Mouse (Mus musculus) CH12.LX (cell line): Measurements from ENCODE around the gene Arcn1. TPM values are rescaled to one million over a fixed set of nuclear protein-coding genes. Genes with fewer than 3 reads are reported as not detected.

ENCODE experiments used
- DNase-seq: peaks from one replicate; pipeline ENCODE4 v3.0.0-alpha.2; 2013; ENCODE audit errors: extremely low read depth
- H3K27ac ChIP-seq: 2 replicates; pipeline ENCODE4 v1.5.1; 2012; ENCODE audit warnings: low read depth, mild to moderate bottlenecking, control low read depth, moderate library complexity; ENCODE audit not compliant: insufficient read depth
- H3K27me3 ChIP-seq: replicated peaks from 2 replicates; pipeline ENCODE3; 2012; ENCODE audit warnings: inconsistent platforms
- H3K36me3 ChIP-seq, 2 experiments: replicated peaks in 1 of 2; 2 replicates each; pipeline versions ENCODE3 to v1.6.1; 2012; ENCODE audit warnings: inconsistent platforms in 1 of 2, low read length in 1 of 2, mild to moderate bottlenecking in 1 of 2, mixed read lengths in 1 of 2, moderate library complexity in 1 of 2; ENCODE audit not compliant: control insufficient read depth in 1 of 2, insufficient read depth in 1 of 2
- H3K4me1 ChIP-seq, 2 experiments: 2 replicates each; pipeline ENCODE4 v1.6.1; 2012; ENCODE audit warnings: inconsistent platforms in 1 of 2, moderate library complexity in 1 of 2; ENCODE audit not compliant: insufficient read depth in 2 of 2, control insufficient read depth in 1 of 2
- H3K4me2 ChIP-seq: 2 replicates; pipeline ENCODE4 v1.6.1; 2012; ENCODE audit warnings: low read depth, mild to moderate bottlenecking, control low read depth; ENCODE audit not compliant: poor library complexity, insufficient read depth, severe bottlenecking
- H3K4me3 ChIP-seq, 3 experiments: fragments of 150-350 bp in 1 of 3; sonication (generic) in 1 of 3; replicated peaks in 1 of 3; 2 replicates each; pipeline versions ENCODE3 to v1.5.1; 2011 to 2012; ENCODE audit warnings: low read depth in 2 of 3, low read length in 2 of 3, mild to moderate bottlenecking in 2 of 3, moderate library complexity in 2 of 3, control low read depth in 1 of 3, improper control_type of control experiment in 1 of 3, inconsistent platforms in 1 of 3, mixed read lengths in 1 of 3; ENCODE audit not compliant: poor library complexity in 1 of 3
- H3K79me2 ChIP-seq: replicated peaks from 2 replicates; pipeline ENCODE4 v1.6.1; 2012; ENCODE audit warnings: mild to moderate bottlenecking, moderate library complexity; ENCODE audit not compliant: control insufficient read depth, poor library complexity, insufficient read depth, severe bottlenecking; ENCODE audit errors: extremely low read depth
- H3K9ac ChIP-seq: 2 replicates; pipeline ENCODE4 v1.6.1; 2012; ENCODE audit warnings: low read depth, mild to moderate bottlenecking, control low read depth, moderate library complexity; ENCODE audit not compliant: insufficient read depth
- H3K9me3 ChIP-seq: replicated peaks from 2 replicates; pipeline ENCODE3; 2012; ENCODE audit warnings: low read length, inconsistent platforms, mixed read lengths
- E2F4 ChIP-seq: IDR thresholded peaks from 2 replicates; pipeline ENCODE4 v1.6.1; 2011; ENCODE audit warnings: low read depth, low read length, improper control_type of control experiment; ENCODE audit not compliant: insufficient replicate concordance
- EP300 ChIP-seq: IDR thresholded peaks from 2 replicates; pipeline ENCODE4 v1.6.1; 2011; ENCODE audit warnings: low read length, improper control_type of control experiment
- ETS1 ChIP-seq: conservative IDR thresholded peaks from 2 replicates; pipeline ENCODE4 v1.6.1; 2012; ENCODE audit warnings: low read depth, mild to moderate bottlenecking, inconsistent platforms, low read length, improper control_type of control experiment, moderate library complexity
- GABPA ChIP-seq: IDR thresholded peaks from 2 replicates; pipeline ENCODE4 v1.6.1; 2012; ENCODE audit warnings: low read depth, low read length, improper control_type of control experiment, inconsistent platforms; ENCODE audit not compliant: insufficient replicate concordance
- HCFC1 ChIP-seq: IDR thresholded peaks from 2 replicates; pipeline ENCODE4 v1.6.1; 2012; ENCODE audit warnings: low read depth, mild to moderate bottlenecking, inconsistent platforms, low read length, improper control_type of control experiment
- IRF4 ChIP-seq: IDR thresholded peaks from 2 replicates; pipeline ENCODE4 v1.6.1; 2014; ENCODE audit warnings: low read depth, mild to moderate bottlenecking, inconsistent platforms, low read length, improper control_type of control experiment
- JUN ChIP-seq: IDR thresholded peaks from 2 replicates; pipeline ENCODE4 v1.6.1; 2011; ENCODE audit warnings: low read depth, mild to moderate bottlenecking, low read length, improper control_type of control experiment, moderate library complexity; ENCODE audit not compliant: insufficient read depth
- JUND ChIP-seq: conservative IDR thresholded peaks from 2 replicates; pipeline ENCODE4 v1.6.1; 2011; ENCODE audit warnings: low read depth, low read length, improper control_type of control experiment
- MXI1 ChIP-seq: IDR thresholded peaks from 2 replicates; pipeline ENCODE4 v1.6.1; 2011; ENCODE audit warnings: mild to moderate bottlenecking, low read depth, low read length, improper control_type of control experiment
- MYC ChIP-seq: IDR thresholded peaks from 2 replicates; pipeline ENCODE4 v1.6.1; 2011; ENCODE audit warnings: low read depth, mild to moderate bottlenecking, improper control_type of control experiment, low read length
- NELFE ChIP-seq: IDR thresholded peaks from 2 replicates; pipeline ENCODE4 v1.6.1; 2011; ENCODE audit warnings: low read depth, low read length, improper control_type of control experiment
- PAX5 ChIP-seq: IDR thresholded peaks from 2 replicates; pipeline ENCODE4 v1.6.1; 2012; ENCODE audit warnings: low read length, inconsistent platforms, mixed read lengths
- POLR2A ChIP-seq: IDR thresholded peaks from 2 replicates; pipeline ENCODE4 v1.6.1; 2011; ENCODE audit warnings: low read depth, mild to moderate bottlenecking, improper control_type of control experiment, low read length
- RAD21 ChIP-seq: IDR thresholded peaks from 2 replicates; pipeline ENCODE4 v1.6.1; 2011; ENCODE audit warnings: low read depth, mild to moderate bottlenecking, low read length, improper control_type of control experiment, moderate library complexity
- RCOR1 ChIP-seq: conservative IDR thresholded peaks from 2 replicates; pipeline ENCODE4 v1.6.1; 2012; ENCODE audit warnings: low read depth, mild to moderate bottlenecking, inconsistent platforms, low read length, improper control_type of control experiment
- SIN3A ChIP-seq: IDR thresholded peaks from 2 replicates; pipeline ENCODE4 v1.6.1; 2012; ENCODE audit warnings: low read length, improper control_type of control experiment, inconsistent platforms
- SMC3 ChIP-seq: IDR thresholded peaks from 2 replicates; pipeline ENCODE4 v1.6.1; 2011; ENCODE audit warnings: low read depth, low read length, improper control_type of control experiment
- TCF12 ChIP-seq: IDR thresholded peaks from 2 replicates; pipeline ENCODE4 v1.6.1; 2014; ENCODE audit warnings: low read depth, mild to moderate bottlenecking, inconsistent platforms, low read length, improper control_type of control experiment
- UBTF ChIP-seq: IDR thresholded peaks from 2 replicates; pipeline ENCODE4 v1.6.1; 2012; ENCODE audit warnings: low read depth, mild to moderate bottlenecking, inconsistent platforms, low read length, improper control_type of control experiment, moderate library complexity
- ZC3H11A ChIP-seq: IDR thresholded peaks from 2 replicates; pipeline ENCODE4 v1.6.1; 2012; ENCODE audit warnings: low read depth, mild to moderate bottlenecking, inconsistent platforms, low read length, improper control_type of control experiment
- ZNF384 ChIP-seq: IDR thresholded peaks from 2 replicates; pipeline ENCODE4 v1.6.1; 2012; ENCODE audit warnings: low read depth, low read length, improper control_type of control experiment, inconsistent platforms
- dilution Hi-C: fragments of 300-500 bp; cut with MboI; formaldehyde crosslinking; loops from 2 replicates; pipeline ENCODE4 v1.14.3; 2020; ENCODE audit warnings: low sequenced_read_pairs; ENCODE audit not compliant: extremely low pct_unique_long_range_greater_than_20kb, extremely low pct_ligation_motif_present
- in situ Hi-C: fragments of 300-500 bp; cut with MboI; formaldehyde crosslinking; loops from 3 replicates; pipeline ENCODE4 v1.14.3; 2019; ENCODE audit warnings: low sequenced_read_pairs, low pct_ligation_motif_present, low pct_unique_long_range_greater_than_20kb, mixed read lengths
- polyA plus RNA-seq: library from polyadenylated mRNA; unstranded; fragments of >175 nt; gene quantifications from 2 replicates; pipeline ENCODE4 v1.2.1, GENCODE M21; 2012; ENCODE audit warnings: low read depth; ENCODE audit not compliant: insufficient read length
- total RNA-seq, 2 experiments: library from RNA; depleted of rRNA; stranded (reverse); fragments of 300-350 nt in 1 of 2; fragments of >200 nt in 1 of 2; gene quantifications; 2 replicates each; pipeline ENCODE4 v1.2.3; 2012 to 2014

Gene Arcn1
- total and polyA plus RNA-seq, 3 experiments = 79.4 to 150 (median 127) TPM

DNA sequence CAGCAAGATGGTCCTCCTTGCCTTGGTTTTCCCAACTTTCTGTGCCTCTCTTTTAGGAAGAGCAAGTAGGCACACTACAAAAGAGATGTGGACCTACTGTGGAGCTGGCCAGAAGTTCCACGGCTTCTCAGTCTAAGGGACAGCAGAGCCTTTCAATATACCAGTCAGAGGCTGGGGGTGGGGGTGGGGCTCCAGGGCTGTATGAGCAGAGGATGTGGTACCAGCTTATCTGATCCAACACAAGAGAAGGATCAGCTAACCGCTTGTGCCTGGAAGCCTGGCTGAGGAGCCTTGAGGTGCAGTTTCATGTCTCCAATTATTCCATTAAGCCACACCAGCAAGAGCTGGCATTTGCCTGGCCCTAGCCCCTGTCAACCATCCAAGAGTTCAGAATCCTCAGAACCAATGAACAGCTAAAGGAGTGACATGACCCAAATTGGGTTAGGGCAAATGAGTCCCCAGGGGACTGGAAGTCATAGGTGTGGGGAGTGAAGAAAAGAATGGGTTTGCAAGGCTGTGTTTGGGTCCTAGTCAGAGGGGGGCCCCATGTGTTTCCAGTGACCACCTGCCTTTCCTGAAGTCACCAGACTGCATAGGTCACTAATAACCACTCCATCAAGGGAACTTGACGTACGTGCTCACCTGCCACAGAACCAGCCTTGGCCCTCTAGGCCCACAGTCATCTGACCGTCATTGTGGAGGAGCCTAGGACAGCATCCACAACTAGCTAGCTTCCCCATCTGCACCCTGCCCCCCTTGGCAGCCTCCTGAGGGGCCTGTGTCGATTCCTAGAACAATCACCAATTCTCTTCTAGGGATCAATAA is 50.4 kb downstream of the Arcn1 start:
- H3K4me3 ChIP-seq = no peak overlapping the region
- no peak for DNase-seq
- H3K9me3 ChIP-seq = no peaks in the 10 kb centered on the region
- peaks cover 11 to 52% of the 10 kb centered on the region in 2 experiments for H3K4me1 ChIP-seq
- in situ Hi-C loops = no loop called here
- TF ChIP-seq POLR2A (no peak), NELFE (no peak), SMC3 (no peak), JUND (no peak), TCF12 (no peak), RCOR1 (no peak), PAX5 (no peak), MYC (no peak), IRF4 (no peak), E2F4 (no peak), ZC3H11A (no peak), UBTF (no peak), RAD21 (no peak), EP300 (no peak), MXI1 (no peak), GABPA (no peak), ETS1 (no peak), JUN (no peak)
- H3K36me3 ChIP-seq = peaks cover 4 to 60% of the 10 kb centered on the region in 2 experiments
- no peaks in the 10 kb centered on the region for H3K27me3 ChIP-seq
- no peak overlapping the region for H3K9ac ChIP-seq
- no peaks in the 10 kb centered on the region for H3K79me2 ChIP-seq
- no peak overlapping the region for H3K4me2 ChIP-seq
- no peak overlapping the region for H3K27ac ChIP-seq
- dilution Hi-C loops = no loop called here

DNA sequence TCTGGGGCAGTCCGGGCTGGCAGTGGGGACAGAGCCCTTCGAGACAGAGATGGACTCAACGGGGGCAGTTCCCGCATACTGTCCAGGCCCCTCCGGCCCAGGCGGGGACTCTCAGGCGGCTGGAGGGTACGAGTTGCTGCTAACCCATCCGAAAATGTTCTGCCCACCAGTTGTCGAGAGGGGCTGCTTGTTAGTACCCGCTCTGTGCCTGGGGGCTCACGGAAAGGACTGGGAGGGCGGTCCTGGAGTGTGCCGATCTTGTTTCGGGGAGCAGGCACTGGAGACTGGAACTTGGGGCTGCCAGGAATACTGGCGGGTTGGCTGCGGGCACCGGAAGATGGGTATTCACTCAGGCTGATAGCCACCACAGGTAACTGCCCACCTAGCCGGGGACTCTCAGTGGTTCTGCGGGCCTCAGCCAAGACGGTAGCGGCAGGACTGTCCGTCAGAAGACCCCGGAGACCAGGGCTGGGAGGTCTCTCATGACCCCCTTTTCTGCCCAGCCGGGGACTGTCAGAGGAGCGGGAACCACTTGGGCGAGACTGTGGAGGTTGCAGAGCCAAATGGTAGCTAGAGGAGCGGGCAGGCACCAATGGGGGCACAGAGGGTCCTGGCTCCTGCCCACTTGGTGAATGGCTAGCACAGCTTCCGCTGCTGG is 51.8 kb downstream of the Arcn1 start:
- Histone ChIP-seq H3K4me2 (no peak overlapping the region), H3K4me3 (no peak overlapping the region), H3K79me2 (no peaks in the 10 kb centered on the region), H3K27ac (no peak overlapping the region), H3K4me1 (peaks cover 8 to 44% of the 10 kb centered on the region in 2 experiments)
- TF ChIP-seq PAX5 (no peak), ZC3H11A (no peak), ZNF384 (no peak), POLR2A (no peak), HCFC1 (no peak), SMC3 (no peak), SIN3A (no peak)
- TF ChIP-seq, all 38 proteins: peak for 0
- DNase-seq = no peak
- Histone ChIP-seq H3K9me3 (no peaks in the 10 kb centered on the region), H3K9ac (no peak overlapping the region), H3K36me3 (peaks cover 6 to 74% of the 10 kb centered on the region in 2 experiments), H3K27me3 (no peaks in the 10 kb centered on the region)
- dilution Hi-C loops (no loop called here), in situ Hi-C loops (no loop called here)
